Mouse (Mus musculus): ENCODE data around the gene Myo5c. TPM values are rescaled to one million over a fixed set of nuclear protein-coding genes. Genes with fewer than 3 reads are reported as not detected.
A peak's percentile ranks its signal among the peaks of the same experiment; 100 is the strongest.

Myo5c gene
- total and polyA plus RNA-seq, 3 experiments: 0.13 TPM; not detected in 2

DNA sequence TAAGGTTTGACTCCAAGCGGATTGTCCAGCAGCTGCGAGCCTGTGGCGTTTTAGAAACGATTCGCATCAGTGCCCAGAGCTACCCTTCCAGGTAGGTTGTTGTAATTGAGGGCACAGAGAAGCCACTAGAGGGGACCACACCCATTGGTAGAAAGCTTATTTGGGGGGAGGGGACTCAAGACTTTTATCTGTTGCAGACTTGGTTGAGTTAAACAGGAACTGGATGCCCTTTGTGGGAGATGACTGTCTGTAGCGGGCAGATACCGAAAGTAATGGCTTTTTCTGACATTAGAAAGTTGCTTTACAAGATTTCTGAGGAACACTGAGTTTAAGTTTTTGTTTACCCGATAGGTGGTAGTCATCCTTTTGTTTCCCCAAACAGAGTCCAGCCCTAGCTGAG is 39.7 kb downstream of the Myo5c start:
- no peaks in the 10 kb centered on the region for H3K79me2 ChIP-seq (ENCODE audit: control insufficient read depth, insufficient read depth, low read length, poor library complexity)
- peaks cover 0 to 17% of the 10 kb centered on the region in 2 experiments; a peak in 2 of 4 replicates for H3K36me3 ChIP-seq (ENCODE audit: control insufficient read depth in 1 of 2, insufficient read depth in 2 of 2, low read length in 2 of 2)
- H3K27ac ChIP-seq (ENCODE audit: control insufficient read depth, low read depth, low read length): peak overlapping the region; percentile 67
- H3K9me3 ChIP-seq (replicated peaks; ENCODE audit: insufficient read depth, low read length): no peaks in the 10 kb centered on the region
- H3K27me3 ChIP-seq (ENCODE audit: control insufficient read depth in 1 of 2, insufficient read depth in 2 of 2, low read length in 2 of 2): no peaks in the 10 kb centered on the region
- H3K4me1 ChIP-seq (ENCODE audit: control insufficient read depth in 1 of 2, insufficient read depth in 2 of 2, low read length in 2 of 2): peaks cover 12 to 20% of the 10 kb centered on the region in 2 experiments
- peak overlapping the region; percentile 41 to 52 for H3K4me3 ChIP-seq (ENCODE audit: control insufficient read depth in 1 of 2, insufficient read depth in 1 of 2, low read depth in 2 of 2, low read length in 2 of 2)
- peak; percentile 86 for DNase-seq (ENCODE audit: low read depth, low spot score)
- H3K9ac ChIP-seq (ENCODE audit: control insufficient read depth, low read depth, low read length, poor library complexity, severe bottlenecking): peak overlapping the region; percentile 42
- no peak for TF ChIP-seq GABPA (IDR thresholded peaks at IDR 0.05; ENCODE audit: low read depth, low read length)
- TF ChIP-seq HCFC1 (IDR thresholded peaks at IDR 0.05; ENCODE audit: low read depth, low read length): peak; percentile 52; the same call in 1 of the 2 replicates
- peak; percentile 77 for TF ChIP-seq TAL1 (IDR thresholded peaks at IDR 0.05; ENCODE audit: low read length)
- TF ChIP-seq TBP (IDR thresholded peaks at IDR 0.05; ENCODE audit: low read depth, low read length): no peak
- TF ChIP-seq ZMIZ1 (IDR thresholded peaks at IDR 0.05; ENCODE audit: low read depth, low read length): no peak
- no peak for TF ChIP-seq MAX (IDR thresholded peaks at IDR 0.05; ENCODE audit: low read length)
- TF ChIP-seq ETS1 (IDR thresholded peaks at IDR 0.05; ENCODE audit: low read depth, low read length): peak; percentile 87
- TF ChIP-seq BHLHE40 (IDR thresholded peaks at IDR 0.05; ENCODE audit: borderline replicate concordance, low read depth, low read length): 0 out of 2 replicates have a peak, but pooled peaks have one; percentile 27
- TF ChIP-seq CHD2 (IDR thresholded peaks at IDR 0.05; ENCODE audit: low read length): peak; percentile 37; the same call in 1 of the 2 replicates
- TF ChIP-seq RAD21 (IDR thresholded peaks at IDR 0.05; ENCODE audit: low read depth, low read length): no peak; the same call in 1 of the 2 replicates
- TF ChIP-seq MAFK (IDR thresholded peaks at IDR 0.05; ENCODE audit: borderline replicate concordance, low read depth, low read length): no peak
- peak; percentile 63 for TF ChIP-seq ELF1 (IDR thresholded peaks at IDR 0.05; ENCODE audit: low read depth, low read length)
- no peak for TF ChIP-seq MYB (IDR thresholded peaks at IDR 0.05; ENCODE audit: low read depth, low read length)
- no peak for TF ChIP-seq NRF1 (IDR thresholded peaks at IDR 0.05; ENCODE audit: insufficient read depth, low read depth, low read length, poor library complexity, severe bottlenecking)
- TF ChIP-seq GATA1 (IDR thresholded peaks at IDR 0.05; ENCODE audit: low read depth, low read length): peak; percentile 92
- no peak for TF ChIP-seq ZC3H11A (IDR thresholded peaks at IDR 0.05; ENCODE audit: low read depth, low read length)
- TF ChIP-seq E2F4 (IDR thresholded peaks at IDR 0.05; ENCODE audit: borderline replicate concordance, low read depth, low read length): no peak
- no peak for TF ChIP-seq KAT2A (conservative IDR thresholded peaks at IDR 0.05; ENCODE audit: low read depth, low read length)
- no peak for TF ChIP-seq UBTF (IDR thresholded peaks at IDR 0.05; ENCODE audit: borderline replicate concordance, insufficient read depth, low read depth, low read length)
- TF ChIP-seq SMC3 (IDR thresholded peaks at IDR 0.05; ENCODE audit: low read depth, low read length): peak; percentile 14; the same call in 1 of the 2 replicates
- TF ChIP-seq NELFE (IDR thresholded peaks at IDR 0.05; ENCODE audit: low read depth, low read length): no peak
- no peak for TF ChIP-seq USF2 (IDR thresholded peaks at IDR 0.05; ENCODE audit: borderline replicate concordance in 1 of 2, insufficient read depth in 1 of 2, low read depth in 1 of 2, low read length in 2 of 2)
- TF ChIP-seq EP300 (IDR thresholded peaks at IDR 0.05; ENCODE audit: low read depth in 1 of 2, low read length in 2 of 2): peak; percentile 89 to 93
- TF ChIP-seq ZKSCAN1 (IDR thresholded peaks at IDR 0.05; ENCODE audit: low read depth, low read length): no peak
- TF ChIP-seq USF1 (IDR thresholded peaks at IDR 0.05; ENCODE audit: low read depth, low read length): no peak
- no peak for TF ChIP-seq JUND (IDR thresholded peaks at IDR 0.05; ENCODE audit: low read depth, low read length)
- TF ChIP-seq RCOR1 (IDR thresholded peaks at IDR 0.05; ENCODE audit: low read depth, low read length): peak; percentile 84
- TF ChIP-seq MAZ (IDR thresholded peaks at IDR 0.05; ENCODE audit: low read depth, low read length): 0 out of 2 replicates have a peak, but pooled peaks have one; percentile 35
- peak; percentile 30; the same call in 1 of the 2 replicates for TF ChIP-seq MXI1 (IDR thresholded peaks at IDR 0.05; ENCODE audit: low read depth, low read length)
- TF ChIP-seq SIN3A (IDR thresholded peaks at IDR 0.05; ENCODE audit: low read length): peak; percentile 67; the same call in 1 of the 2 replicates
- TF ChIP-seq POLR2AphosphoS2 (IDR thresholded peaks at IDR 0.05; ENCODE audit: low read length): no peak
- TF ChIP-seq POLR2AphosphoS5 (IDR thresholded peaks at IDR 0.05; ENCODE audit: borderline replicate concordance, low read depth, low read length): no peak
- TF ChIP-seq MEF2A (IDR thresholded peaks at IDR 0.05; ENCODE audit: extremely low read depth, insufficient replicate concordance, low read depth, low read length, poor library complexity, severe bottlenecking): no peak
- peak in 1 of 3 experiments; percentile 5; a peak in 1 of 6 replicates for TF ChIP-seq CTCF (IDR thresholded peaks at IDR 0.05 in 2 of 3, conservative IDR thresholded peaks at IDR 0.05 in 1 of 3; ENCODE audit: control insufficient read depth in 1 of 3, insufficient read depth in 1 of 3, low read depth in 2 of 3, low read length in 3 of 3, poor library complexity in 1 of 3, severe bottlenecking in 1 of 3)
- TF ChIP-seq CHD1 (IDR thresholded peaks at IDR 0.05; ENCODE audit: low read depth, low read length): no peak
- peak; percentile 91 for TF ChIP-seq TCF12 (IDR thresholded peaks at IDR 0.05; ENCODE audit: low read depth, low read length)
- TF ChIP-seq POLR2A (IDR thresholded peaks at IDR 0.05; ENCODE audit: control insufficient read depth in 1 of 2, insufficient read depth in 1 of 2, low read depth in 1 of 2, low read length in 2 of 2, poor library complexity in 1 of 2): no peak

Data from MEL (cell line).